27 mouse cellular contexts compared by ENCODE assay signal in the genomic region with DNA sequence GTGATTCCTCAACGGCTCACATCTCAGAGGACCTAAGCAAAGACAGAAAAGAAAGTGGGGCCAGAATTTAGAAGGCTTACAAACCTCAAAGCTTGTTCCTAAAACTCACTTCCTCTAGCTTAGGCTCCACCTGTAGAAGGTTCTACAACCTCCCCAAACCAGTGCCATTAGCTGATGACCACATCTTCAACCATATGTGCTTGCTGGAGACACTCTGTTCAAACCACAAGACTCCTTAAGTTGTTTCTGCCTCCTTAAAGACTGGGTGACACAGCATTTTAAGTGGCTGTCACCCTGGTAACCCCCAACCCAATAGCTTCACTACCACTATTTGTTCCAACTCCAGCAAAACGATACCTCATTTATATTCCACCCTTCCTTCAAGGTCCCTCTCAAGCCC. TPM values are rescaled to one million over a fixed set of nuclear protein-coding genes. Genes with fewer than 3 reads are reported as not detected.
DNase-seq lines count a peak whose midpoint lies in the region; ATAC-seq lines count a peak whose summit lies in the region.
"Had no signal": no experiment of that assay in that cellular context is flagged by ENCODE, and none has a peak within 500 bp of the region (broad histone marks: within the 10 kb centered on the region; RNA-seq: fewer than 3 reads in every experiment).

No protein-coding gene starts in this region.

- DNase-seq in 416B (ENCODE audit: low read depth) = peak; percentile 69
- peak; percentile 46 for DNase-seq in A20 (ENCODE audit: low read depth, low spot score)
- DNase-seq in gastrocnemius, postnatal 10 days = no peak
- no peak for DNase-seq in kidney, postnatal 14 days
- DNase-seq: adrenal gland, adult 2 months; adrenal gland, postnatal 14 days; B cell, adult 2 months; cerebellum, adult 11-12 months; cerebellum, adult 8-10 months; cerebellum, postnatal 10 days; forebrain, postnatal 0 days; gastrocnemius, adult 2 months; gastrocnemius, postnatal 36 days; heart, adult 18-20 months; heart, postnatal 14 days; kidney, adult 11 months had no signal

- no peak overlapping the region for H3K4me2 ChIP-seq in heart, embryonic 12.5 days
- H3K4me2 ChIP-seq: embryonic facial prominence, embryonic 12.5 days; embryonic facial prominence, embryonic 15.5 days; heart, embryonic 13.5 days; hindbrain, embryonic 13.5 days; intestine, embryonic 15.5 days had no signal

- ATAC-seq in granulocyte monocyte progenitor cell, adult 5-6 weeks (replicated peaks; ENCODE audit: poor library complexity, severe bottlenecking) = peak; percentile 72
- ATAC-seq in heart, embryonic 12.5 days (ENCODE audit: insufficient number of reproducible peaks, low FRiP score) = no peak
- ATAC-seq: forebrain, embryonic 14.5 days; forebrain, postnatal 0 days; hindbrain, embryonic 16.5 days; intestine, embryonic 15.5 days had no signal

- H3K4me1 ChIP-seq in heart, embryonic 12.5 days (replicated peaks) = peaks cover 18% of the 10 kb centered on the region
- H3K4me1 ChIP-seq: embryonic facial prominence, embryonic 12.5 days; embryonic facial prominence, embryonic 15.5 days; hindbrain, embryonic 10.5 days; hindbrain, embryonic 13.5 days; intestine, embryonic 15.5 days had no signal

- no peaks in the 10 kb centered on the region for H3K27me3 ChIP-seq in heart, embryonic 12.5 days (replicated peaks)
- H3K27me3 ChIP-seq: CH12.LX; embryonic facial prominence, embryonic 12.5 days; embryonic facial prominence, embryonic 15.5 days; heart, embryonic 13.5 days; hindbrain, embryonic 13.5 days; intestine, embryonic 15.5 days had no signal

- H3K9ac ChIP-seq in heart, embryonic 12.5 days = no peak overlapping the region
- H3K9ac ChIP-seq: embryonic facial prominence, embryonic 12.5 days; embryonic facial prominence, embryonic 15.5 days; forebrain, postnatal 0 days; heart, embryonic 13.5 days; hindbrain, embryonic 13.5 days; intestine, embryonic 15.5 days had no signal

- H3K27ac ChIP-seq in heart, embryonic 12.5 days (ENCODE audit: poor library complexity, severe bottlenecking) = no peak overlapping the region
- H3K27ac ChIP-seq: embryonic facial prominence, embryonic 12.5 days; embryonic facial prominence, embryonic 15.5 days; gastrocnemius, adult 2 months; heart, embryonic 13.5 days; hindbrain, embryonic 10.5 days; hindbrain, embryonic 13.5 days; intestine, embryonic 15.5 days had no signal

- H3K4me3 ChIP-seq in heart, embryonic 12.5 days = no peak overlapping the region
- H3K4me3 ChIP-seq: embryonic facial prominence, embryonic 12.5 days; embryonic facial prominence, embryonic 15.5 days; gastrocnemius, adult 2 months; heart, embryonic 13.5 days; hindbrain, embryonic 10.5 days; hindbrain, embryonic 13.5 days; intestine, embryonic 15.5 days had no signal

- WGBS in heart, embryonic 12.5 days = 82% methylated on average over 2 of the region's 2 CpGs

- no peaks in the 10 kb centered on the region for H3K9me3 ChIP-seq in heart, embryonic 12.5 days (replicated peaks)
- H3K9me3 ChIP-seq: embryonic facial prominence, embryonic 12.5 days; embryonic facial prominence, embryonic 15.5 days; heart, embryonic 13.5 days; hindbrain, embryonic 10.5 days; hindbrain, embryonic 13.5 days; intestine, embryonic 15.5 days had no signal

- no peaks in the 10 kb centered on the region for H3K36me3 ChIP-seq in heart, embryonic 12.5 days
- H3K36me3 ChIP-seq: embryonic facial prominence, embryonic 12.5 days; embryonic facial prominence, embryonic 15.5 days; heart, embryonic 13.5 days; hindbrain, embryonic 10.5 days; hindbrain, embryonic 13.5 days; intestine, embryonic 15.5 days had no signal

RNA-seq across cellular contexts. Expression of a gene that starts 25.8 kb away (rescaled TPM):
- 26.2 and 27.0 TPM in 2 replicates for total RNA-seq in granulocyte monocyte progenitor cell, adult 5-6 weeks (2014; fragmentation: Nextera tagmentation)
- 34.9 and 35.5 TPM in 2 replicates for total RNA-seq in granulocyte monocyte progenitor cell, adult 5-6 weeks (2017)
- 10 to 100 TPM; 39.2 to 41.6 TPM for total RNA-seq in gastrocnemius, postnatal 10 days (2021)
- 10.4 and 10.6 TPM in 2 replicates for polyA plus RNA-seq in heart, embryonic 12.5 days (2016; fragmentation: Nextera tagmentation; extraction: Ambion mirVana)

Comparison
In these comparisons a context has a peak if more than half of its experiments do, and no peak if none do; other contexts are left out.
1. DNase-seq: peak in 416B (single experiment) and A20 (single experiment); none in gastrocnemius, postnatal 10 days (single experiment) and kidney, postnatal 14 days (single experiment).